Mouse (Mus musculus) stomach, postnatal 0 days (tissue): ENCODE data around the gene 1190005I06Rik.

ENCODE experiments used
- CTCF ChIP-seq: IDR thresholded peaks from 2 replicates; pipeline ENCODE4 v1.5.1; 2016; ENCODE audit warnings: antibody characterized with exemption, low read depth, mild to moderate bottlenecking, moderate library complexity
- EP300 ChIP-seq: optimal IDR thresholded peaks from 2 replicates; pipeline ENCODE3; 2016; ENCODE audit warnings: antibody characterized with exemption

- peak; percentile 62 for TF ChIP-seq CTCF
- no peak for TF ChIP-seq EP300
Observed at GRCm38 (mm10) chr8:120594571-120594970, 52.9 kb downstream of the 1190005I06Rik start.
